Mouse (Mus musculus) liver, adult 10 weeks (tissue): ENCODE measurements around the gene Tyw5. TPM values are rescaled to one million over a fixed set of nuclear protein-coding genes. Genes with fewer than 3 reads are reported as not detected.

ENCODE experiments used
- polyA plus RNA-seq: library from polyadenylated mRNA; stranded (reverse); fragments of 350-450 nt; fragmentation: Illumina TruSeq; extraction: RNeasy Lipid Tissue Mini Kit (QIAGEN cat#74804); gene quantifications from one replicate; pipeline ENCODE4 v1.2.3, GENCODE M21; 2014; ENCODE audit warnings: low read depth, low replicate concordance

The Tyw5 gene
- 56.6 TPM for polyA plus RNA-seq

DNA sequence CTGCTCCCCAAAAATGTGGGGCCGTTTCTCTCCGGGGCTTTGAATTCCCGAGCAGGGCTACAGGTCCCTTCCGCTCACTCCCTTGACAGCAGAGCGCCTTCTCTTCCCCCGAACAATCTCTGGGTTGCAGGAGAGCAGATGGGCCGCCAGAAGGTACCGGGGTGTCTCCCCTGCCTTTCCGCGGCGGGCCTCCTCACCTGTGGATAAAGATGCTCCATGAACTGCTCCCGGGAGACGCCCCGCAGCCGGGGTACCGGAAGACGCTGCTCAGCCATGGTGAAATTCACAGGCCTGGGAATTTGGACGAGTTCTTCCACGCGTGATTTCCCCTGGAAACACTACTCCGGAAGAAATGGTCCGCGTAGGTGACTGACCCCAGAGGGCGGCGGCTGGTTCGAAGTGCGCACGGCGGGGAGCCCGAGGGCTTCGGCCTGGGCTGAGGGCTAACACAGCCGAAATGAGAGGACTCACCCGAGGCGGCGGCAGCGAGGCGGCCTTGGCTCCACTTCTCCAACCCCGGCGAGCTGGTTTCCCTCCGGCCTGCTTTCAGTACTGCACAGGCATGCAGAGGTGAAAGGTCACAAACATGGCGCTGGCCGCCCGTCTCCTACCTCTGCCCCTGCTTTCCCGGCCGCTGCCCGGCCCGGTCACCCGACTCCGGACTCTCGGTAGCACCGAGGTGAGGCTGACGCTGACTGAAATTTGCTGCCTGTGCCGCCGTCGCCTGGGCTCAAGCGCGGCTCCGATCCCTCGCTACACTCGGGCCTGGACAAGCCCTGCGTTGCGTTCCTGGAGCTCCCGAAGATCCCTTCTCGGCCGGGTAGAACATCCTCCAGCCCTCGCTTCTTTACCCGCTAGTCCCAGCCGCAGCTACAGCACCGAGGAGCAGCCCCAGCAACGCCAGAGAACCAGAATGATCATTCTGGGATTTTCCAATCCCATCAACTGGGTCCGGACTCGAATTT is at the start of gene Tyw5, which contains the start of gene Maip1:
Tyw5 (minus strand) TSS at position 915 of the 965 bp plus-strand sequence.
Maip1 (plus strand) TSS at position 142 of the 965 bp plus-strand sequence.

DNA sequence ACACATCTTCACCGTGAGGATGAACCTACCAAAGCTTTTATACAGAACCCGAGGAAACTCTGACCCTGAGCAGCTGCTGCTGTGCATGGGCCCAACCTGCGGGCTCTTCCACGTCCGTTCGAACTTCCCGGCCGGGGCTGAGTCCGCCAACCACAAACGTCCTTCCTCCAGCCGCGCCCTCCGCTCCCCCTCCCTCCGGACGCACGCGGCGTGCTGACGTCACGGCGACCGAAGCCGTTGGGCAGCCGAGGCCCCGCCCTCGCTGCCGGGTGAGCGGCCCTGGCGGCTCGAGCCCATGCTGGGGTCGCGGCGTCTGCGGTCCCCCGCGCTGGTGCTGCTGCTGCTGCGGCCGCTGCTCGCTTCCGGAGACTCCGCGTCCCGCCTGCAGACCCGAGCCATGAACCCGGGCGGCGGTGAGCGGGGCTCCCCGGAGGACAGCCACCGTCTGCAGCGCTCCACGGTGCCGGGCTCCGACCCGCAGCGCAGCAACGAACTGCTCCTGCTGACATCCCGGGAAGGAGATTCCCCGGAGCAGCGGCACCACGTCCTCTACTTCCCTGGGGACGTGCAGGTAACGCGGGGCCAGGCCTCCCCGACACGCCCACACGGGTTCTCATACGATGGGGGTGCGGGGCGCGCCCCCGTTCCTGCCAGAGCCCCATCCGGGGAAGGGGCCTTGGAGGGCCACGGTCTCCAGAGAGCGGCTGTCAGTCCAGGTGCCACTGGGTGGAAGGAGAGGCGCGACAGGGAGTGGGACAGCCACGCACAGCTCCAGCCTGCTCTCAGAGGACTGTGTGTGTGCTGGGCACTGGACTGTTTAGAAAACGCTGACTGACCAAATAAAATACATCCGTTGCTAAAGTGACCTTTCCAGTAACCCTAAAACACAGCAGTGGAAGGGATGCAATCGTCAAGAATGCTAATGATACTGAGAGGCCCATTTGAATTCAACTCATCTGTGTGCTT is 29.2 kb downstream of the Tyw5 start, which contains the start of gene 1700066M21Rik:
1700066M21Rik (plus strand) TSS at position 245 of the 966 bp plus-strand sequence.

Other genes with a start within 250 kb of the Tyw5 start
- gene 1700066M21Rik, start 29.5 kb downstream of the Tyw5 start, polyA plus RNA-seq, result 58.0 TPM
- 18.0 TPM for gene Maip1, start 773 bp downstream of the Tyw5 start, polyA plus RNA-seq